Mouse (Mus musculus) left cerebral cortex, postnatal 4 days (tissue): ENCODE results near the gene Hjurp. TPM values are rescaled to one million over a fixed set of nuclear protein-coding genes. Genes with fewer than 3 reads are reported as not detected.
A peak's percentile ranks its signal among the peaks of the same experiment; 100 is the strongest.

ENCODE experiments used
- DNase-seq: peaks from one replicate; pipeline ENCODE4 v3.0.0-alpha.2; 2022
- intact Hi-C: fragments of 180-260 bp; cut with DNase I; formaldehyde crosslinking; loops from one replicate; pipeline ENCODE4 v1.15.1; 2025
- total RNA-seq, 2 experiments: library from RNA; stranded (reverse); gene quantifications; 2 replicates each; pipeline ENCODE4 v1.2.3; 2021

Hjurp gene
- total RNA-seq, 2 experiments from 2014 or later, result 75.3 to 78.8 TPM

DNA sequence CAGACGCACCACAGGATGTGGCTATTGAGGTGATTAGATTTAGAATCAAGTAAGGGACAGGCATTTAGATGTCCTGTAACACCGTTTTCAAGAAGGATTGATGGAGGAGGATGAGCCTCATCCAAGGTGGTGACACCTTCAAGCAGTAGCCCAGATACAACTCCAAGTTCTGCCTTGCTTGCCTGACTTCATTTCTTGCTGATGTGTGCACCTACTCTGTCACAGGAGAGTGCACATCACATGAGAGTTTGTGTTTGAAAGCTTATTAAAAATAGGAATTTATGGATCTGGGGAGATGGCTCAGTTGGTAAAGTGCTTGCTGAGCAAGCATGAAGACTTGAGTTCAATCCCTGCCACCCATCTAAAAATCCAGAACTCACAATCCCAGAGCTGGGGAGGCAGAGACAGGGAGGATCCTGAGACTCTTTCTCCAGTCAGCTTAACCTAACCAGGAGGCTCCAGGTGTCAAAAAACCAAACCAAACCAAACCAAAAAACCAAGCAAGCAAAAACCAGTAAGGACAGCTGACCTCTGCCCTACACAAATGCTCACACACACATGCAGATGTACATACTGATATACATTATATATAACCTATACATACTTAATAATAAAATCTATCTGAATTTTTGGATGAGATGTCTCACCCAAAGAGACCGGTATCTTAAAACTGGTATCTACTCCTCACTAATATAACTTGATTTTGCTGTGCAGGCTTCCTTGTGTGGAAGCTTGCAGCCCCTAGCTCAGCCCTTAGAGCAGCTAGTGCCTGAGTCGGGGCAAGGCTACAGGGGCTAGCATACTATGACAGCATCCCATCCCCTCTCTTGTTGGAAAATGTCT is 21.5 kb upstream of the Hjurp start:
- no peak for DNase-seq
- intact Hi-C loops, result no loop called here

DNA sequence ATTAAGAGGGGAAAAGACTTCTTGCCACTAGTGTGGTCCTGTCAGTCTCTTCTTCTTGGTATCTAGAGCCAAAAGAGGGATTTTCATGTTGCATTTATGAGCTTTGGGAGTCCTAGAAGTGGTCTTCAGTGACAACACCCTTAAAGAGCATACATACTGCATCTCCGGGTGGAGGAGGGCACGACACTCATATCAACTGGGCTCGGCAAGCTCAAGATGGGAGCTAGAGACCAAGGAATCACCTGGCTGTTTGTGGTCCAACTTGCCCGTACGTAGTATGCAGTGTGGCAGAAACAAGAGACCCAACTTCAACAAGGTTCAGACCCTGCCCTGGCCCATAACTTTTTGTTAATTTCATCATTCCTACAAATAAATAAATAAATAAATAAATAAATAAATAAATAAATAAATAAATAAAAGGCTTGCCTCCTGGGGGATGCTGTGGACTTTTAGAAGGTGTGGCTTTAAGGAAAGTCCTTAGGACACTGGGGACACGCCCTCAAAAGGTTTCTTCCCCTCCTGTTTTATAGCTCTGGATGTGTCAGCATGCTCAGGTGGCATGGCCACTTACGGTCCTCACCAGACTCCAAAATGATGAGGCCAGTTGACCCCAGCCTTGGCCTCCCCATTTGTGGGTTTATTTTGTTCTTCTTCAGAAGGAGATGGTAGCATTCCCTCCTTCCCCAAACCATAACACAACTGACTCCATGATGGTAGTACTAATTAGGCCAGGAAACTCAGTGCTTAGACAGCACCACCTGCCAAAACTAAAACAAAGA is 20.2 kb upstream of the Hjurp start:
- intact Hi-C loops, result no loop called here
- no peak for DNase-seq

DNA sequence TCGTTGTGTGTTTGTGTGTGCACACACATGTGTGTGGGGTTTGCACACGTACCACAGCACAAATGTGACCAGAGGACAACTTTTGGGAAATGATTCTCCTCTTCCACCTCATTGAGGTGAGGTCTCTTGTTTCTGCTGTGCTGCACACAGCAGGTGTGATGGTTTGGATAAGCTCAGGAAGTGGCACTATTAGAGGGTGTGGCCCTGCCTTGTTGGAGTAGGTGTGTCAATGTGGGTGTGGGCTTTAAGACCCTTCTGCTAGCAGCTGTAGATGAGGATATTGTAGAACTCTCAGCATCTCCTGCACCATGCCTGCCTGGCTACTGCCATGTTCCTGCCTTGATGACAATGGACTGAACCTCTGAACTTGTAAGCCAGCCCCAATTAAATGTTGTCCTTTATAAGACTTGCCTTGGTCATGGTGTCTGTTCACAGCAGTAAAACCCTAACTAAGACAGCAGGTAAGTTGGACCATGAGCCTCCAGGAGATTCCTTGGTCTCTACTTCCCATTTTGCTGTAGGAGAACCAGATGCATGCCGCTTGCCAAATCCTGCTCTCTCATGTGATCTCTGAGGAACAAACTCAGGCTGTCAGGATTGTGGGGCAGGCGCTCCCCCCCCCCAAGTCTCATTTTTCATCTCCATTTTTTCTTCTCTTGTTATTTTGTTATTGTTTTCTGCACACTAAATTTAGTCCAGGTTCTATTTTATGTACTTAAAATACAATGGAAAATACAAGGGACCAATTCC is 18.9 kb upstream of the Hjurp start:
- intact Hi-C loops, result no loop called here
- DNase-seq, result no peak

DNA sequence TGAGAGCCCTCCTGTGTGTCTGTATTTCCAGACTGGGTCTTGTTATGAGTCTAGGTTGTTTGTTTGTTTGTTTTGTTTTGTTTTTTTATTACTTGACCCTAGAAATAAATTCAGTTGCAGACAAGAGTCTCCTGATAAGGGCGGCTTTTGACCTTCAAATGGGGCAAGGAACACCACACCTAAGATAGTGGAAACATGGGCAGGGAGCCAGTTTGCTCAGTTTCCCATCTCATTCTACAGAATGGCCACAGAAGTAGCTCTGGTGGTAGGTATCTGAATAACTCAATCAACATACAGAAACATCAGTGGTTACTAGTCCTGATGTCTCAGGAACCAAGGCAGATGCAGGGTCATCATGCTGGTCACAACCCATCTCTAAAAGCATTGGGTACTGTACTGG is 17.2 kb upstream of the Hjurp start:
- no peak for DNase-seq
- intact Hi-C loops, result no loop called here

DNA sequence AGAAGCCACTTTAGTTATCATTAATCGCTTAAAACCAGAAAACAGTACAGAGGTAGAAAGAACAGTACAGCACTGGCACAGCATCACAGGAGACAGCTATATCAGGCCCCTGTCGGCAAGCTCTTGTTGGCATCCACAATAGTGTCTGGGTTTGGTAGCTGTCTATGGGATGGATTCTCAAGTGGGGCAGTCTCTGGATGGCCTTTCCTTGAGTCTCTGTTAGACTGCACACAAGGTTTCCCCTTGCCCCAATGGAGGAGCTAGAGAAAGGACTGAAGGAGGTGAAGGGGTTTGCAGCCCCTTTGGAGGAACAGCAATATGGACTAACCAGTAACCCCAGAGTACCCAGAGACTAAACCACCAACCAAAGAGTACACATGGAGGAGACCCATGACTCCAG is 14.6 kb upstream of the Hjurp start:
- no peak for DNase-seq
- intact Hi-C loops, result no loop called here

DNA sequence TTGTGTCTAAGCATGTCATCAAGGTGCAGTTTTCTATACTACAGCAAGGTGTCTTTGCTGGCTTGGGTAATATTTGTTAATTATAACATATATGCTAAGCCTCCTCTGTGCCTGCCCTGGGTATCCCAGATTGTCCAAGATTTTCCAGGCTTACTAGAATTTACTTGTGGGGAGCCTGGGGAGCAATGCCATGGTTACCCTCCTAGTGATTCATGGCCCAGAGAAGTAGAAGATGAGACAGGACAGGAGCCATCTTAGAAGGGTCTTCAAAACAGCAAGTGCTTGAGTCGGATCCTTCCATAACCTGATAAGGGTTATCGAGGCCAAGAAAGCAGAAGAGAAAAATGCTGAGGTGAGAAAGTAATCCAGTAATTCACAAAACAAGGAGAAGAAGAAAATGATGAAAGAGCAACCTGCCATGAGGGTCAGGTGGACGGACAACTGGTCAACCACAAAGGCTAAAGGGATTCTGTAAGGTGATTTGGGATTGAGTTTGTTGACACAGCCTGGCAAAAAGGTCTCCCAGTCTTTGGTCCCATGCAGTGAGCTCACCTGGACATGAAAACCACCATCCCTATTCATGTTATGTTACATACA is 14.1 kb upstream of the Hjurp start:
- intact Hi-C loops, result no loop called here
- no peak for DNase-seq

DNA sequence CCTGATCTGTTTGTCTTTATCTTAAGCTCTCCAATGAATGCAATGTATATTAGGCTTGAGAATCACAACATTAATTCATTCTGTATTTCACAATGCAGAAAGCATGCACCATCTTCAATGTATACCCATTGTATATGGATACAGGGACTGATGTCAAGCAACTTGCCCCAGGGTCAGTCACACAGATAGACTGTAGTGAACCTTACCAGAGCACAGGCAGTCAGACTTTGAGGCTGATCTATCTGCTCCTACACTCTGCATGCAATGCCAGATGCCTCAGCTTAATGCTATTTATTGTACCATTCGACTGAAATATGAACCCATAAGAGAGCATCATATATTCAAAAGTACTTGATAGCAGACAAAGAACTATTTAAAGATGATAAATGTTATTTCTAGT is 13.1 kb upstream of the Hjurp start:
- DNase-seq, result no peak
- intact Hi-C loops, result no loop called here

DNA sequence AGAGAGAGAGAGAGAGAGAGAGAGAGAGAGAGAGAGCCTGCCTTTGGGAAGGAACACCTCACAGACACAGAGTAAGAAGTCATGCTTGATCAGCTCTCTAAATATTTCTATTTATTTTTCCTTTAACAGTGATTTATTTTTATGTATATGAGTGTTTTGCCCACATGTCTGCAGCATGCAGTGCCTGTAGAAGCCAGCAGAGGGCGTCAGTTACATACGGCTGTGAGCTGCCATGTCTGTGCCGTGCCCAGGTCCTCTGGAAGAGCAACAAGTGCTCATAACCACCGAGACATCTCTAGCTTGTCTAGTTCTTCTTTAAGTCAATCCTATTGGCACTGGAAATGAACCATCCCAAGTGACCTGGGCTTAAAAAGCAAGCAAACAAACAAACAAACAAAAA is 12.5 kb upstream of the Hjurp start:
- DNase-seq, result peak; percentile 62
- intact Hi-C loops, result loop anchor here (10.0 kb wide), 2 partner anchors 135 to 285 kb away; partner anchors contain the start of gene Usp40

DNA sequence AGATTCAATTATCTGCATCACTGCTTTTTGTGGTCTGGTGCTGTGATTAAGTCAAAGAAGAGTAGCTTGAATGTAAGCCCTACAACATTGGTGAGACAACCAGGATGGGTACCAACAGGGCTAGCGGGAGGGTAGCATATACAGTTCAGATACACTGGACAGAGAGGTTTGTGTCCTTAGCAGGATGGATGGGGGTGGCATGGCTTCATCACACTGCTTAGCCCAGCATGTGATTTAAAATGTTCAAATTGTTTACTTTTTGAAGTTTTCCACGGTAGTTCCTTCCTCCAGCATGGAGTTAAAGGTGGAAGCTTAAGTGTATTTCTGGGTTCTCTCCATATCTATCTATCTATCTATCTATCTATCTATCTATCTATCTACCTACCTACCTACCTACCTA is 11.7 kb upstream of the Hjurp start:
- intact Hi-C loops, result loop anchor here (10.0 kb wide), 2 partner anchors 134 to 284 kb away; partner anchors contain the start of gene Usp40
- no peak for DNase-seq

DNA sequence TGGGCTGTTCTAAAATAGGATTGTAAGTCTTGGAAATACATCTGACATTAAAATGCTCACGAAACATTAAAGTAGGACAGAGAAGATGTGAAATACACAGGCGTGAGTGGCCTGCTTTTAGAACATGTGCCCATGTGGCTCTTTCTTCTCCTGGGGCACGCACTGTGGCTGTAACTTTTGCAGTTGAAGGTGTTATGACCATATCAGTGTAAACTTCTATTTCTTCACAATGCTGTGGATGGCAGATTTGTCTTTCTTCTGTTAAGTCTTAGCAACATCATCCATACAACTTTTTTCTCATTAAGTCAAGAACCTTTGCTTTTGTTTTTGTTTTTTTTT is 11.3 kb upstream of the Hjurp start:
- intact Hi-C loops, result loop anchor here (10.0 kb wide), 2 partner anchors 134 to 284 kb away; partner anchors contain the start of gene Usp40
- no peak for DNase-seq

DNA sequence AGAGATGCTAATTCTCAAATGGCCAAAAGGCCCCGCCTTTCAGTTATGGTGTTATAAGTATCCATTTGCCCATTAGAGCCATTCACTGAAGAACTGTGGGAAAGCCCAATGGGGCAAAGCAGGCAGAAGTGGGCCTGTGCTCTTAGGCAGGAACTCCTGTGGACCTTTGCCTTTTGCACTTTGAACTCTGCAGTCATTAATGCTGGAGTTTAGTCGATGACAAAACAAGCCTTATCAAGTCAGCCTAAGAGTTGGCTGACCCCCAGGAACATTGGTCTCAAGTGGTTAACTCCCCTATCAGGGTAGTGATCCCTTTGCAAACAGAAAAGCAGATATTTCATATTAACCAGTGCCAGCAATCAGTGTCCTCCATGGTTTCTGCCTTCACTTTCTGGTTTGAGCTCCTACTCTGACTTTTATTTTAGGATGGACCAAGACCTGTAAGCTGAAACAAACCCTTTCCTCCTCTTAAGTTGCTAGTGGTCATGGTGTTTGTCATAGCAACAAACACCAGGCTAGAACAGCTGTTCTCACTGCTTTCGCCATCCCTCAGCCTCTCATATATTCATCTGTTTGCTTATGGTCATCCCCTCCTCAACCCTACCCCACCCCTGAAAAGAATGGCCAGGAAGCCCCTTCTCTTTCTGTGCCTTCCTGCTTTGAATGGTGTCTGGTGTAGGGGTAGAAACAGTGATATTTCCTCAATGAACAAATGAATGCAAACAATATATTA is 10.8 kb upstream of the Hjurp start:
- no peak for DNase-seq
- intact Hi-C loops, result loop anchor here (10.0 kb wide), 2 partner anchors 133 to 283 kb away; partner anchors contain the start of gene Usp40

DNA sequence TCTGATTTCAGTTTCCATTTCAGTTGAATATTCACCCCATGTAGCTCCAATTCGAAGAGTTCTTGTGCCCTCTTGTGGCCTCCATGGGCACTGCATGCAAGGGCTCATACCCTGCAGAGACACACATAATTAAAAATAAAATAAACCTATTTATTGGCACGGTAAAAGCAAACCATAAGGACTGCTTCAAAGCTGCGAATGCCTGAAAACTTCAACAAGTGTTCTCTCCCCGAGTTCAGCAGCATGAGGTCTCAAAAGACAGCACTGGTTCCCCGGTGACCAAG is 10.2 kb upstream of the Hjurp start:
- peak; percentile 68 for DNase-seq
- intact Hi-C loops, result loop anchor here (10.0 kb wide), 2 partner anchors 133 to 283 kb away; partner anchors contain the start of gene Usp40

DNA sequence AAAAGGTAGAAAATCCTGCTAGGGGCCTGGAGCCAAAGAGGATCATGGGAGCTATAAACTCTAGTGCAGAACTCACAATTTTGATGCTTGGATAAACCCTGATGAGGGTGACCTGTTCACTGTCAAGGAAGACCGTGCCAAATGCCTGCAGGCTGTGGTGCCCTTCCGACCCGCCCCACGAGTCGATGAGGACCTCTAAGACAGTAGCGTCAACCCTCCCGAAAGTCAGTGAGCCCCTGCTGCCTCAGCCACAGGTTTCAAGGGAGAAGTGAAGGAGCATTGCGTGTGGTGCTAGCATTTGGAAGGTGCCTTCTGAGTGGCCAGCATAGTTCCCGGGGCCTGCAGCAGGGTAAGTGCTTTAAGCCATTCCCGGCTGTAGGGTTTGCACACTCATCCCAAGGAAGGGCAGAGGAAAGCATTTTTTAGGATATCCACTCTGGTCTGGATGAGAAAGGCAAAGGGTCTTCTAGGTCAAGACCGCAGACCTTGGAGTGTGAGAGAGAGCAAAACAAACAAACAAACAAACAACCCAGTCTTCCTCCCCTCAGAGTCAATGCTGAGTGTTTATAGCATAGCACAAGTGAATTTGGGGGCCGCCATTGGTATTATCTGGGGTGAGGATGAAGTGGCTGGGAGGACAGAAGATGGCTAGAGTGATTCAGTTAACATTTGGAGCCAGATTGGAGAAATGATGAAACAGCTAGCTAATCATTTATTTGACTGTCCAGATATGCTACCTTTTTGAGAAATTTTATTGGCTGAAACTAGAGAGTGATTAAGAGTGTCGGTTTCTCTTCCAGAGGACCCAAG is 9.7 kb upstream of the Hjurp start:
- intact Hi-C loops, result loop anchor here (10.0 kb wide), 2 partner anchors 132 to 282 kb away; partner anchors contain the start of gene Usp40
- DNase-seq, result no peak

DNA sequence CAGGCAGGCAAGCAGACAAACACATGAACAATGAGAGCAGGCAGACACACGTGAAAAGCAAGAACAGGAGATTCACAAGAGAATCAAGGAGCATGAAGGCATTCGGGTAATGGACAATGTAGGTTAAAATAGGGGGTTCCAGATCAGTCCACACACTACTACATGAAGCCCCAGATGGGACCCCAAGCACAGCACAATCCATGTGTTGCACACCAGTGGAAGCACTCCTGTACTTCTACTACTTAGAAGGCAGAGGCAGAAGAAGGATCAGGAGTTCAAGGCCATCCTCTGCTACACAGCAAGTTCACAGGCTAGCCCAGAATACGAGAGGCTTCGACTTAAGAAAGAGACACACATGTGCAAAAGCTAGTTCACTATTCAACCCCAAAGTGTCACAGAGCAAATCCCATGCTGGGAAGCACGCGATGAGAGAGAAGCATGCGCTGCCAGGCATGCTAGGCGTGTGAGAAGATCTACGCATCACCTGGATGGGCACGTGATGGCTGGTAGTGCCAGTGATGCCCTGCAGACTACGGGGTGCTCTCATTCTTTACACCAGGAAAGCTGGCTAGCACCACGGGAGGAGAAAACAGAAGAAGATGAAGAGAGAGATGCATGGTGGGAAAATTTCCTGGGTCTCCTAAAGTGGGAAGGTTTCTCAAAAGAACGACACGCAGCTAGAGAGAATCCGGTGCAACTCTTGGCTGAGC is 8.9 kb upstream of the Hjurp start:
- intact Hi-C loops, result loop anchor here (10.0 kb wide), 2 partner anchors 131 to 281 kb away; partner anchors contain the start of gene Usp40
- DNase-seq, result no peak

DNA sequence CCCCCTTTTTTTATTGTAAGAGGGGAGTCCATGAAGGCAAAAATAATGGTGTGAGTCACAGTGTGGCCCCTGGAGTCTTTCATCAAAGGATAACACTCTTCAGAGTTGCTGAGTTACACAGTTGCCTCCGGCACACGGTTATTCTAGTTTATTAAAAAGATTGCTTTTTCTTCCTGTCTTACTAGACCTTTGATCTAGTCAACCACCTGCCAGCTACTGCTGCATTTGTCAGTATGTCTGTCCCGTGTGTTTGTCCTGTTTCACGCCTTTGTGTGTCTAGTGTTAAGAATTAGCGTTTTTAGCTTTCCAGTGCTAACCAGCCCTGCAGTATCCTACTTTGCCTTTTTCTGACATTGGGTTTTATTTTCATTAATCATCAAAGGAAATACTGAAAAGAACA is 8.2 kb upstream of the Hjurp start:
- no peak for DNase-seq
- intact Hi-C loops, result loop anchor here (10.0 kb wide), 2 partner anchors 131 to 281 kb away; partner anchors contain the start of gene Usp40

DNA sequence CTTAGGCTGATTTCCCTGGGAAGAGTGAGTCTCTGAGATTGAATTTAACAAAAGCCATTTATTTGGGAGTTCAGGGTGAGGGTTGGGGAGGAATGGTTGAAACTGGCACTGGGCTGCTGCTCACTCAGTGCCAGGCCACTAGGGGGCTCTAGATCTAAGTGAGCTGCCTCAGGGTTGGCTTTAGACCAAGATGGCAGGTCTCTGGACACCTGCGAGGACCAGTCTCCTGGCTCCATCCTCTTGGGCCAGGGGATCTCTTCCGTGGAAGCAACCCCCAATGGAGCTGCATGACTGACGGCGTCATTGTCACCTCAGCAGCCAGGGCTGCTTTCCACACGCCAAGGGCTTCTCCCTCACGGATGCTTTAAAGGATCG is 7.5 kb upstream of the Hjurp start:
- DNase-seq, result no peak
- intact Hi-C loops, result loop anchor here (10.0 kb wide), 2 partner anchors 130 to 280 kb away; partner anchors contain the start of gene Usp40

DNA sequence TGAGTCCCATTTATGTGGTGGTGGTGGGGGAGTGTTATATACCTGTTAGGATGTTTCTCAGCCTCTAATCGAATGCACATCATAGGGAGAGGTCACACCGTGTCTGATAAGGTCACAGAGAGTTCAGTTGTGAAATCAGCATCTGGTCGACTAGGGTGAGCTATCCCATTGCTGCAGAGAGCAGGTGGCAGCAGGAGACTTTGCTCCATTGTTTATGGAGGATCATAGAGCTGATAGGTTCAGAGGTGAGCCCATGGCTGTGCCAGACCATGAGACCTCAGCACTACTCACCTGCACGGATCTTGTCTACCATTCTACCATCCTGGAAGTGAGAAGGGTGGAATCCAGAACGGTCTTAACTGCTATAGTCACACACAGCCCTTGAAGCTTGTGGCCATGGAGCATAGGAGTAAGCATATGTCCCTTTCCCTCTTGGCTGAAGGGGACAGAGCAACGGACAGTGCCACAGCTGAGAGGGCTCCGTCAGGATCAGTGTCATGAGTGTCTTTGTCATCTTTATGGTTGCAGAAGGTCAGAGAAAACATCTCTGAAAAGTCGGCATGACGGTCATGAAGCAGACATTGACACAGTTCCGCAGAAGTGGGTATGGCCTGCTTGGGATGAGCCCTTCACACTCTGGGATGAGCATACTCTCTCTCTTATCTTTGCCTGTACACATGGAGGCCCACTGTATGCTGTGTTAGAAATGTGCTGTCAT is 7.0 kb upstream of the Hjurp start:
- intact Hi-C loops, result loop anchor here (10.0 kb wide), 2 partner anchors 130 to 280 kb away; partner anchors contain the start of gene Usp40

More for the DNA sequence above, 7.0 kb upstream of the Hjurp start:
- no peak for DNase-seq
